Mouse (Mus musculus) testis, adult 2 months (tissue): ENCODE measurements around the gene Xiap. TPM values are rescaled to one million over a fixed set of nuclear protein-coding genes. Genes with fewer than 3 reads are reported as not detected.

Experiments used
- H3K27ac ChIP-seq: fragments of 200-500 bp; 2 replicates; pipeline ENCODE4 v1.5.1; 2012; ENCODE audit warnings: low read depth, low read length; ENCODE audit not compliant: control insufficient read depth, insufficient read depth
- H3K27me3 ChIP-seq: fragments of 200-500 bp; 2 replicates; pipeline ENCODE4 v1.6.1; 2012; ENCODE audit warnings: mild to moderate bottlenecking, low read length, moderate library complexity; ENCODE audit not compliant: control insufficient read depth, insufficient read depth
- H3K36me3 ChIP-seq: fragments of 200-500 bp; 2 replicates; pipeline ENCODE4 v1.6.1; 2012; ENCODE audit warnings: mild to moderate bottlenecking, low read length; ENCODE audit not compliant: control insufficient read depth, insufficient read depth
- H3K4me1 ChIP-seq: fragments of 200-500 bp; 2 replicates; pipeline ENCODE4 v1.6.1; 2012; ENCODE audit warnings: low read length; ENCODE audit not compliant: control insufficient read depth, insufficient read depth
- H3K4me3 ChIP-seq: fragments of 200-500 bp; 2 replicates; pipeline ENCODE4 v1.5.1; 2012; ENCODE audit warnings: low read depth, mild to moderate bottlenecking, low read length, moderate library complexity, mixed read lengths; ENCODE audit not compliant: control insufficient read depth
- CTCF ChIP-seq: fragments of 200-500 bp; IDR thresholded peaks from 2 replicates; pipeline ENCODE4 v1.5.1; 2012; ENCODE audit warnings: low read depth, mild to moderate bottlenecking, inconsistent platforms, low read length, moderate library complexity; ENCODE audit not compliant: control insufficient read depth, insufficient read depth, insufficient replicate concordance
- POLR2A ChIP-seq: fragments of 200-500 bp; IDR thresholded peaks from 2 replicates; pipeline ENCODE4 v1.6.1; 2012; ENCODE audit warnings: low read depth, mild to moderate bottlenecking, inconsistent platforms, low read length, moderate library complexity; ENCODE audit not compliant: control insufficient read depth
- polyA plus RNA-seq: library from polyadenylated mRNA; depleted of rRNA; stranded (reverse); fragments of >200 nt; gene quantifications from 2 replicates; pipeline ENCODE4 v1.2.3, GENCODE M21; 2012

Gene Xiap
- polyA plus RNA-seq, 1 experiment = 1.5 TPM

DNA sequence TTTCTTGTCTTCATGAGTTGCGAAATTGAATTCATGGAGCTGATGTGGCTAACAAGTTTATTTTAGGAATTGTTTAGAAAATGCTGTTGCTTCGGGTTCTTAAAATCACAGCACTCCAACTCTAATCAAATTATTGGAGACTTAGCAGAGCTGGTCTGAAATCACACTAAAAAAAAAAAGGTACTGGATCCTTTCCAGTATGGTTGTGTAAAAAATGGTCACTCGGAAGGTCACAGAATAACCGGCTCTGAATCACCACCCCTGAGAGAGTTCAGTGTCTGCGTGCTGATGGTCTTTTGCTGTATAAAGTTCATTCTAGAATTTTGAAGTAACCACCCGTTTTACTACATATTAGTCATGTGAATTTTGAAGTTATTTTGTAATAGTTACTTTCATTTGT lies 47.7 kb downstream of the Xiap start:
- Histone ChIP-seq H3K27me3 (no peaks in the 10 kb centered on the region), H3K4me3 (no peak overlapping the region), H3K36me3 (no peaks in the 10 kb centered on the region), H3K27ac (no peak overlapping the region), H3K4me1 (no peaks in the 10 kb centered on the region)
- no peak for TF ChIP-seq POLR2A
- TF ChIP-seq CTCF = no peak

DNA sequence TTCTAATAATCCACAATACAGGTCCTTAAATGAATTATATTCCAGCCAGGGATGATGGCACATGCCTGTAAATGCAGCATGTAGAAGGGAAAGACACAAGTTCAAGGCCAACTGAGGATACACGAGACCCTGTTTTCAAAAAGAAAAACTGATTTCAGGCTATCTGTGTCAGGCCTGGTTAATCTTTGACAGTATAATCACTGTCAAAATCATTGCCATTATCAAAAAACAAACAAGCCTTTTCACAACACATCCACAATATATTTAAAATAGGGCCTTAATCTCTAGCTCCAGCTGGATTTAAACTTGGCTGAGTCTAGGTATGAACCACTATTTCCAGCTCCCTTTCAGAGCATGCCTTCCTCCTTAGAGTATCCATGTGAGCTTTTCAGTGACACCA lies 51.1 kb downstream of the Xiap start:
- Histone ChIP-seq H3K27me3 (no peaks in the 10 kb centered on the region), H3K27ac (no peak overlapping the region), H3K4me1 (no peaks in the 10 kb centered on the region), H3K4me3 (no peak overlapping the region), H3K36me3 (no peaks in the 10 kb centered on the region)
- TF ChIP-seq CTCF = no peak
- no peak for TF ChIP-seq POLR2A

GRCm38 (mm10) chrX:42119442-42120048 lies 60.1 kb downstream of the Xiap start:
- H3K27me3 ChIP-seq = no peaks in the 10 kb centered on the region
- no peak overlapping the region for H3K4me3 ChIP-seq
- H3K36me3 ChIP-seq = no peaks in the 10 kb centered on the region
- H3K4me1 ChIP-seq = no peaks in the 10 kb centered on the region
- no peak for TF ChIP-seq POLR2A
- no peak for TF ChIP-seq CTCF
- no peak overlapping the region for H3K27ac ChIP-seq

DNA sequence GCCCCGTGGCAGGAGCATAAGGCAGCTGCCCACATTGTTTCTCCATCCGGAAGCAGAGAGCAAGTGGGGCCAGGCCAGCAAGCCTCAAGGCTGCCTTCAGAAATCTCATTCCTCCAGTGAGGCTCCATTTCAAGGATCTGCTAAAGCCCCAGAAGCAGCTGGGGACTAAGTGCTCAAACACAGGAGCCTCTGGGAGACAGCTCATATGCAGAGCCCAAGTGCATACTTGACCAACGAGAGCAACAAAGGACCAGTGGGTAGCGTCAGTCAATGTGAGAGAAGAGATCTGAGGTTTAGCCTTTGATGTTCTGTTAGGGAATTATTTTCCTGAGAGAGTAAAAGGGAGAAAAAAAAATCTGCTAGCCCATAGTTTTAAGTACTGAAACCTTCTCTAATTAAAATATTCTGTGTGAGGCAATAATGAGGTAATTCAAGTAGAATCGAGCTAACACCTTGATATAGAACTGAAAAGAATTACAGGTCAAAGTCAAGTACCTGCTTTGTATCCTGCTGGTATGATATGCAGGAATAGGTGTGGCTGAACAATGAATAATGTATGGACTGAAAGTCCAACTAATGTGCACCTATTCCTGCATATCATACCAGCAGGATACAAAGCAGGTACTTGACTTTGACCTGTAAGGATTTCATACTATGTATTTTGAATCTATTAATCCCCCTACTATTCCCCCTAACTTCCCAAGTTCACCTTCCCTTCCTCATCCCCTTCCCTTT lies 65.7 kb downstream of the Xiap start:
- Histone ChIP-seq H3K4me1 (no peaks in the 10 kb centered on the region), H3K4me3 (no peak overlapping the region), H3K27ac (no peak overlapping the region), H3K27me3 (no peaks in the 10 kb centered on the region), H3K36me3 (no peaks in the 10 kb centered on the region)
- no peak for TF ChIP-seq POLR2A
- no peak for TF ChIP-seq CTCF

- H3K4me1 ChIP-seq = no peaks in the 10 kb centered on the region
- H3K27ac ChIP-seq = peak overlapping the region; percentile 32; the same call in 1 of the 2 replicates
- no peaks in the 10 kb centered on the region for H3K27me3 ChIP-seq
- no peaks in the 10 kb centered on the region for H3K36me3 ChIP-seq
- peak overlapping the region; percentile 66 for H3K4me3 ChIP-seq
- TF ChIP-seq POLR2A (no peak), CTCF (no peak)
Observed at GRCm38 (mm10) chrX:42139882-42140281, 80.4 kb downstream of the Xiap start.

GRCm38 (mm10) chrX:42142620-42143019 lies 83.1 kb downstream of the Xiap start:
- Histone ChIP-seq H3K4me3 (no peak overlapping the region), H3K27me3 (no peaks in the 10 kb centered on the region), H3K27ac (no peak overlapping the region), H3K36me3 (no peaks in the 10 kb centered on the region), H3K4me1 (no peaks in the 10 kb centered on the region)
- no peak for TF ChIP-seq POLR2A
- no peak for TF ChIP-seq CTCF

- TF ChIP-seq CTCF (no peak), POLR2A (no peak)
- Histone ChIP-seq H3K4me1 (no peaks in the 10 kb centered on the region), H3K27me3 (no peaks in the 10 kb centered on the region), H3K36me3 (no peaks in the 10 kb centered on the region), H3K4me3 (no peak overlapping the region), H3K27ac (no peak overlapping the region)
Observed at GRCm38 (mm10) chrX:42143991-42144390, 84.5 kb downstream of the Xiap start.
